23 mouse cellular contexts compared by ENCODE assay signal in genomic region chr4:101359119-101359518, GRCm38 (mm10). TPM values are rescaled to one million over a fixed set of nuclear protein-coding genes. Genes with fewer than 3 reads are reported as not detected.
A peak's percentile ranks its signal among the peaks of the same experiment; 100 is the strongest.
DNase-seq lines count a peak whose midpoint lies in the region; ATAC-seq lines count a peak whose summit lies in the region.
"Had no signal": no experiment of that assay in that cellular context is flagged by ENCODE, and none has a peak within 500 bp of the region (broad histone marks: within the 10 kb centered on the region; RNA-seq: fewer than 3 reads in every experiment).

No protein-coding gene starts in this region.

- peaks cover 19% of the 10 kb centered on the region for H3K4me1 ChIP-seq in heart, embryonic 10.5 days
- peaks cover 11% of the 10 kb centered on the region for H3K4me1 ChIP-seq in liver, embryonic 16.5 days (ENCODE audit: control insufficient read depth, low read depth, low read length)
- H3K4me1 ChIP-seq in forebrain, embryonic 10.5 days, result peaks cover 30% of the 10 kb centered on the region

- peak; percentile 43 for ATAC-seq in liver, embryonic 16.5 days (ENCODE audit: low read depth)
- ATAC-seq: forebrain, embryonic 13.5 days; hindbrain, embryonic 16.5 days; intestine, postnatal 0 days; lung, postnatal 0 days; Patski had no signal

- H3K27me3 ChIP-seq in heart, embryonic 10.5 days (ENCODE audit: insufficient read depth, poor library complexity, severe bottlenecking), result no peaks in the 10 kb centered on the region
- no peaks in the 10 kb centered on the region for H3K27me3 ChIP-seq in liver, embryonic 16.5 days (ENCODE audit: control insufficient read depth, insufficient read depth, low read depth, low read length)
- H3K27me3 ChIP-seq in forebrain, embryonic 10.5 days (ENCODE audit: poor library complexity, severe bottlenecking), result peaks cover 8% of the 10 kb centered on the region
- H3K27me3 ChIP-seq: forebrain, embryonic 13.5 days; limb, embryonic 15.5 days; Patski had no signal

- WGBS in heart, embryonic 10.5 days, result 82% methylated on average over 5 of the region's 5 CpGs
- WGBS in liver, embryonic 16.5 days (ENCODE audit: insufficient replicate concordance), result 50% methylated on average over 5 of the region's 5 CpGs
- 92% methylated on average over 5 of the region's 5 CpGs for WGBS in forebrain, embryonic 10.5 days

- peak; percentile 62 for DNase-seq in heart, embryonic 10.5 days (ENCODE audit: low spot score)
- DNase-seq in heart, postnatal 14 days, result no peak
- DNase-seq in MEL-GATA-1-ER (ENCODE audit: extremely low read depth, low read depth), result peak; percentile 78
- DNase-seq in induced T-regulatory cell, adult 2 months (ENCODE audit: low read depth), result peak; percentile 12
- DNase-seq in forebrain, embryonic 10.5 days (ENCODE audit: extremely low spot score, low spot score), result no peak
- no peak for DNase-seq in retina, postnatal 1 day
- DNase-seq in adrenal gland, postnatal 25 days, result no peak
- DNase-seq: cerebellum, adult 9-10 months; embryo, embryonic 11 days; gastrocnemius, postnatal 14 days; heart, adult 18-20 months; heart, postnatal 4 days; kidney, postnatal 10 days; layer of hippocampus, postnatal 36 days; thymus, postnatal 14 days had no signal

- H3K4me2 ChIP-seq in liver, embryonic 16.5 days (ENCODE audit: low read depth, low read length), result no peak overlapping the region
- H3K4me2 ChIP-seq: forebrain, embryonic 13.5 days; limb, embryonic 15.5 days had no signal

- H3K9me3 ChIP-seq in heart, embryonic 10.5 days, result no peaks in the 10 kb centered on the region
- no peaks in the 10 kb centered on the region for H3K9me3 ChIP-seq in liver, embryonic 16.5 days (replicated peaks; ENCODE audit: control insufficient read depth, low read length)
- no peaks in the 10 kb centered on the region for H3K9me3 ChIP-seq in forebrain, embryonic 10.5 days
- H3K9me3 ChIP-seq: forebrain, embryonic 13.5 days; limb, embryonic 15.5 days had no signal

- no peak overlapping the region for H3K27ac ChIP-seq in heart, embryonic 10.5 days
- H3K27ac ChIP-seq in liver, embryonic 16.5 days (ENCODE audit: low read length), result no peak overlapping the region
- H3K27ac ChIP-seq in forebrain, embryonic 10.5 days, result no peak overlapping the region
- H3K27ac ChIP-seq: forebrain, embryonic 13.5 days; layer of hippocampus, adult 2 months; limb, embryonic 15.5 days had no signal

- H3K9ac ChIP-seq in liver, embryonic 16.5 days (ENCODE audit: low read depth, low read length), result no peak overlapping the region
- H3K9ac ChIP-seq: forebrain, embryonic 13.5 days; limb, embryonic 15.5 days had no signal

- H3K4me3 ChIP-seq in heart, embryonic 10.5 days, result no peak overlapping the region
- H3K4me3 ChIP-seq in liver, embryonic 16.5 days (ENCODE audit: low read depth, low read length), result no peak overlapping the region
- H3K4me3 ChIP-seq in forebrain, embryonic 10.5 days, result no peak overlapping the region
- H3K4me3 ChIP-seq: forebrain, embryonic 13.5 days; layer of hippocampus, adult 2 months; limb, embryonic 15.5 days had no signal

- intact Hi-C loops in heart, postnatal 14 days (cut with DNase I), result loop anchor here (5.0 kb wide), 3 partner anchors 92 to 192 kb away; partner anchors contain the start of gene Jak1

- H3K36me3 ChIP-seq in heart, embryonic 10.5 days, result no peaks in the 10 kb centered on the region
- no peaks in the 10 kb centered on the region for H3K36me3 ChIP-seq in liver, embryonic 16.5 days (ENCODE audit: control insufficient read depth, insufficient read depth)
- H3K36me3 ChIP-seq in forebrain, embryonic 10.5 days (replicated peaks), result no peaks in the 10 kb centered on the region
- H3K36me3 ChIP-seq: limb, embryonic 15.5 days had no signal

RNA-seq across cellular contexts. Expression of gene Ak4, which starts 60.0 kb away (rescaled TPM):
- polyA plus RNA-seq in heart, embryonic 10.5 days (2016; fragmentation: Nextera tagmentation; extraction: Ambion mirVana), result 28.5 and 30.4 TPM in 2 replicates
- total RNA-seq in heart, postnatal 14 days (2021), result 10 to 100 TPM; 12.6 to 14.4 TPM
- 21.1 and 24.3 TPM in 2 replicates for polyA plus RNA-seq in liver, embryonic 16.5 days (2015; fragmentation: Nextera tagmentation; extraction: Ambion mirVana)
- 43.9 and 49.1 TPM in 2 replicates for polyA plus RNA-seq in forebrain, embryonic 10.5 days (2016; fragmentation: Nextera tagmentation; extraction: Ambion mirVana)
- total RNA-seq in adrenal gland, postnatal 25 days (2021), result 2.5 and 4.3 TPM in 2 replicates

Comparison
In these comparisons a context has a peak if more than half of its experiments do, and no peak if none do; other contexts are left out.
1. DNase-seq: peak in heart, embryonic 10.5 days (single experiment), MEL-GATA-1-ER (single experiment) and induced T-regulatory cell, adult 2 months (single experiment); none in heart, postnatal 14 days (0 of 2), forebrain, embryonic 10.5 days (single experiment), retina, postnatal 1 day (single experiment) and adrenal gland, postnatal 25 days (single experiment).